Mouse (Mus musculus) right cerebral cortex, postnatal 10 days (tissue): ENCODE data around the gene Dnajc9.

Experiments
- DNase-seq, 2 experiments: peaks; one replicate each; pipeline ENCODE4 v3.0.0; 2021; ENCODE audit warnings: low spot score in 2 of 2

Dnajc9 gene

GRCm38 (mm10) chr14:20363230-20363629 lies 25.5 kb downstream of the Dnajc9 start:
- DNase-seq: no peak

- peak; percentile 94 to 95 for DNase-seq
These were observed 40.6 kb downstream of the Dnajc9 start, which contains the start of the genes Ecd and Fam149b for GRCm38 (mm10) chr14:20347991-20348541. Gene Ecd (minus strand): TSS chr14:20348121. Gene Fam149b (plus strand): TSS chr14:20348162.

GRCm38 (mm10) chr14:20347441-20347990 lies 41.2 kb downstream of the Dnajc9 start:
- DNase-seq: no peak

GRCm38 (mm10) chr14:20345885-20346284 lies 42.8 kb downstream of the Dnajc9 start:
- no peak for DNase-seq

- no peak for DNase-seq
These were observed 47.8 kb downstream of the Dnajc9 start for GRCm38 (mm10) chr14:20340866-20341265.

GRCm38 (mm10) chr14:20340149-20340548 lies 48.6 kb downstream of the Dnajc9 start:
- DNase-seq: no peak

- DNase-seq: no peak
These were observed 49.3 kb downstream of the Dnajc9 start for GRCm38 (mm10) chr14:20339415-20339814.
